Mouse (Mus musculus): Measurements from ENCODE around the gene 9930111J21Rik2. TPM values are rescaled to one million over a fixed set of nuclear protein-coding genes. Genes with fewer than 3 reads are reported as not detected.

The 9930111J21Rik2 gene
- polyA plus RNA-seq (2017; shearing (Covaris generic)), result 116 TPM

DNA sequence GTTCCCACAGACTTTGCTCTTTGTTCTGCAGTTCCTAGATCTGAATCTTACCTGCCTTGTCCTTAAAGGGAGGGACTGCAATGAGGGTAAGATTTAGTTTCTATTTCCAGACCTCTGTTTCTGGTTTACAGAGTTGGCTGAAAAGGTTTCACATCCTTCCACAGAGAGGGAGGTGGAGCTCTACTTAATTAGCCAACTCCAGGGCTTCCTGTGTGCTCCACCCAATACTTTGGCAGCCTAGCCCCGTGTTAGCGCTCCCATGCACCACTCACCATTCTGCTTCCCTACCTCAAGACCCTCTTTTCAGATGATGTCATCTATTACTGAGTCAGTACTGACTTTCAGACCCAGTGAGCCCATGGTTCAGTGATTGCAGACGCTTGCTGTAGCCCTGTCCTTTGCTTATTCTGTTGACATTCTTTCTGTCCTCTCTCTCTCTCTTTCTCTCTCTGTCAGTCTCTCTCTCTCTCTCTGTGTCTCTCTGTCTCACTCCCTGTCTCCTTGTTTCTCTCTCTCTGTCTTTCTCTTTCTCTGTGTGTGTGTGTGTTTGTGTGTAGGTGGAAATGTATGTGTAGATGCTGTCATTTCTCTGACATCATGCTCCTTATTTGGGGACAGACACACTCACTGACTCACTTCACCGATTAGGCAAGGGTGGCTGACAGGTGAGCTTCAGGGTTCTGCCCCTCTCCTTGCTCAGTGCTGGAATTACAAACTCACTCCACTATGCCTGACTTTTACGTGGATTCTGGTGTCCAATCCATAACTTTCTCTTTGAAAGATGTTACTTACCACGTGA lies at the start of gene 9930111J21Rik2:
Gene 9930111J21Rik2, minus strand, starts transcription at position 150 of the 799 bp plus-strand sequence.

GRCm38 (mm10) chr11:49076001-49076757 lies 25.1 kb upstream of the 9930111J21Rik2 start, which contains the start of gene Ifi47:
TSS of gene Ifi47 (plus strand) at chr11:49076587.

GRCm38 (mm10) chr11:49063713-49064469 lies 12.8 kb upstream of the 9930111J21Rik2 start, which contains the start of gene Tgtp2:
TSS of gene Tgtp2 (minus strand) at chr11:49064206.

DNA sequence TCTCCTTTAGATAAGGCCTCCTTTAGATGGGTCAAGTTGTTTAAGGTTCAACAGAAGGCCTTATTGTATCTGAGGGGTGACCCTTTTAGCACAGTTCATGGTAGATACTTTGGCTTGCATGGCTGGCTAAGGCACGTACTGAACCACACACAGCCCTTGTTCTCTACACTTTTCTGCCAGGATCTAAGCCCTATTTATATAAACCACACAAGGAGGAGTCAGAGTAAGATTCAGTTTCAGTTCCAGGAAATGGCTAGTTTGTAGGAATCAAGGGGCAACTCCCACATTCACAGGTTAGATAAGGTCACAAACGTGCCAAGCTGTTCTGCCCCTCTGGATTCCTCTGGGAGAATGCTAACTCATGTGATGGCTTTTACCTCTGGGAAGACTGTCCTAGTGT lies 57.0 kb downstream of the 9930111J21Rik2 start, which contains the start of gene Tgtp1:
Gene Tgtp1, minus strand, starts transcription at position 155 of the 400 bp plus-strand sequence.

DNA sequence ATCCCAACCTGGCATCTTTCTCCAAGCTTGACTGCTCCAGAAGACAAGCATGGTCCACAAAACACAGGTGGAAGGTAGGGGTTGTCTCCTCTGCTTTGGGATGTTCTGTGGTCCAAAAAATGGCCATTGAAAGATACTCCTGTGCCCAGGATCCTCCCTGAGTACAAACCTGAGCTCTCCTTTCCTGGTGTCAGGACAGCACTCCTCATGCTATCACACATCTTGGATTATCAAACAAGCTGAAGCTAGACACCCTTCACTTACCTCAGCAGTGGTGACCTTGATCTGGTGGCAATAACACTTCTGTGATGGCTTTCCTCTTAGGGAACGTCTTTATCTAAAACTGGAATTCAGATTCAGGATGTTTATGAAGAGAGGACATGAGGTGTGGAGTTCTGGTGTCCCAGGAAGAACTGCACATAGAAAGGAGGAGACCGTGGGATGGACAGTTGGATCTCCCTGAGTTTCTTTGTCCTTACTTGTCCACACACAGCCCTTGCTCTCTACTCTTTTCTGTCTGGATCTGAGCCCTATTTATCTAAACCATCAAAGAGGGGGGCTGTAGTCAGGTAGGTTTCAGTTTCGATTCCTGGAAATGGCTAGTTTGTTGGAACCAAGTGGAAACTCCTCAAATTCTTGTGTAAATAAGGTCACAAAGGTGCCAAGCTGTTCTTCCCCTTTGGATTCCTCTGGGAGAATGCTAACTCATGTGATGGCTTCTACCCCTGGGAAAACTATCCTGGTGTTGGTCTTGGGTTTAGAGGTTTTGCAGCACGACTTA lies 59.1 kb downstream of the 9930111J21Rik2 start, which contains the start of gene Gm12185:
Gene Gm12185, minus strand, starts transcription at position 487 of the 781 bp plus-strand sequence.

DNA sequence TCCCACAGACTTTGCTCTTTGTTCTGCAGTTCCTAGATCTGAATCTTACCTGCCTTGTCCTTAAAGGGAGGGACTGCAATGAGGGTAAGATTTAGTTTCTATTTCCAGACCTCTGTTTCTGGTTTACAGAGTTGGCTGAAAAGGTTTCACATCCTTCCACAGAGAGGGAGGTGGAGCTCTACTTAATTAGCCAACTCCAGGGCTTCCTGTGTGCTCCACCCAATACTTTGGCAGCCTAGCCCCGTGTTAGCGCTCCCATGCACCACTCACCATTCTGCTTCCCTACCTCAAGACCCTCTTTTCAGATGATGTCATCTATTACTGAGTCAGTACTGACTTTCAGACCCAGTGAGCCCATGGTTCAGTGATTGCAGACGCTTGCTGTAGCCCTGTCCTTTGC lies 71.8 kb downstream of the 9930111J21Rik2 start, which contains the start of gene 9930111J21Rik1:
Gene 9930111J21Rik1, minus strand, starts transcription at position 148 of the 400 bp plus-strand sequence.

GRCm38 (mm10) chr11:48978240-48978939 lies 72.7 kb downstream of the 9930111J21Rik2 start, which contains the start of gene Olfr56:
TSS of gene Olfr56 (plus strand) at chr11:48978889.

Other genes with a start within 250 kb of the 9930111J21Rik2 start
- 1.3 TPM for gene Trim41, start 233.9 kb downstream of the 9930111J21Rik2 start, polyA plus RNA-seq (2017; shearing (Covaris generic))
- 1.2 TPM for gene Trim7, start 225.1 kb downstream of the 9930111J21Rik2 start, polyA plus RNA-seq (2017; shearing (Covaris generic))
- gene Gm12184, start 224.6 kb downstream of the 9930111J21Rik2 start, polyA plus RNA-seq (2017; shearing (Covaris generic)), result 6.0 TPM
- gene Irgm1, start 179.6 kb downstream of the 9930111J21Rik2 start, polyA plus RNA-seq (2017; shearing (Covaris generic)), result 128 TPM
- gene Gm5431, start 149.0 kb downstream of the 9930111J21Rik2 start, polyA plus RNA-seq (2017; shearing (Covaris generic)), result 1.3 TPM
- gene Psme2b, start 105.1 kb downstream of the 9930111J21Rik2 start, polyA plus RNA-seq (2017; shearing (Covaris generic)), result 224 TPM
- 1.0 TPM for gene Olfr56, start 72.4 kb downstream of the 9930111J21Rik2 start, polyA plus RNA-seq (2017; shearing (Covaris generic))
- gene 9930111J21Rik1, start 71.8 kb downstream of the 9930111J21Rik2 start, polyA plus RNA-seq (2017; shearing (Covaris generic)), result 215 TPM
- gene Gm12185, start 59.0 kb downstream of the 9930111J21Rik2 start, polyA plus RNA-seq (2017; shearing (Covaris generic)), result 5.1 TPM
- 197 TPM for gene Tgtp1, start 57.1 kb downstream of the 9930111J21Rik2 start, polyA plus RNA-seq (2017; shearing (Covaris generic))
- gene Tgtp2, start 13.0 kb upstream of the 9930111J21Rik2 start, polyA plus RNA-seq (2017; shearing (Covaris generic)), result 249 TPM
- 436 TPM for gene Ifi47, start 25.3 kb upstream of the 9930111J21Rik2 start, polyA plus RNA-seq (2017; shearing (Covaris generic))
- not detected for gene Olfr1396, start 63.6 kb upstream of the 9930111J21Rik2 start, polyA plus RNA-seq (2017; shearing (Covaris generic))
- not detected for gene Olfr1395, start 91.0 kb upstream of the 9930111J21Rik2 start, polyA plus RNA-seq (2017; shearing (Covaris generic))
- gene Olfr1394, start 103.1 kb upstream of the 9930111J21Rik2 start, polyA plus RNA-seq (2017; shearing (Covaris generic)), result not detected
- not detected for gene Btnl9, start 135.9 kb upstream of the 9930111J21Rik2 start, polyA plus RNA-seq (2017; shearing (Covaris generic))
- gene Zfp62, start 152.1 kb upstream of the 9930111J21Rik2 start, polyA plus RNA-seq (2017; shearing (Covaris generic)), result 59.5 TPM
- gene Mgat1, start 192.9 kb upstream of the 9930111J21Rik2 start, polyA plus RNA-seq (2017; shearing (Covaris generic)), result 95.9 TPM
- gene Olfr1393, start 227.1 kb upstream of the 9930111J21Rik2 start, polyA plus RNA-seq (2017; shearing (Covaris generic)), result 0.08 TPM
- gene Olfr1392, start 234.0 kb upstream of the 9930111J21Rik2 start, polyA plus RNA-seq (2017; shearing (Covaris generic)), result not detected